Mouse (Mus musculus): ENCODE measurements at regions not wholly inside any gene's neighbourhood (a gene's known extent, or its start where the extent isn't known, plus 50 kb on each side); places are given as distances from the start of the nearest gene placed in this dataset.
"Not testable (repeated sequence)": the region's sequence is repeated elsewhere in the genome, so short reads cannot be mapped to it uniquely, and the experiment has no call there.

- not testable (repeated sequence) for TF ChIP-seq POLR2A (IDR thresholded peaks at IDR 0.05; ENCODE audit: control insufficient read depth, extremely low read depth, insufficient read depth, low read length, poor library complexity); CTCF (IDR thresholded peaks at IDR 0.05; ENCODE audit: borderline replicate concordance, control insufficient read depth, extremely low read depth, insufficient read depth, low read length, poor library complexity)
Measured at GRCm38 (mm10) chr15:3206076-3206475, 62.3 kb upstream of the Selenop start.

Data from thymus, adult 2 months (tissue).